Mouse (Mus musculus) forebrain, embryonic 15.5 days (tissue): ENCODE measurements around the gene Pafah1b2. TPM values are rescaled to one million over a fixed set of nuclear protein-coding genes. Genes with fewer than 3 reads are reported as not detected.

Source experiments
- ATAC-seq: fragments of 200-750 bp; cut with Nextera tagmentation; replicated peaks from 2 replicates; pipeline ENCODE4 v1.8.0; 2017; ENCODE audit warnings: mild to moderate bottlenecking, moderate TSS enrichment, moderate library complexity
- H3K27ac ChIP-seq: fragments of 300-500 bp; sonication (generic); replicated peaks from 2 replicates; pipeline ENCODE4 v1.5.1; 2015; ENCODE audit warnings: mild to moderate bottlenecking, inconsistent platforms
- H3K27me3 ChIP-seq: fragments of 300-500 bp; sonication (generic); 2 replicates; pipeline ENCODE4 v1.6.1; 2015; ENCODE audit warnings: inconsistent platforms
- H3K36me3 ChIP-seq: fragments of 300-500 bp; sonication (generic); 2 replicates; pipeline ENCODE4 v1.6.1; 2015; ENCODE audit warnings: mild to moderate bottlenecking, inconsistent platforms
- H3K4me1 ChIP-seq: fragments of 300-500 bp; sonication (generic); 2 replicates; pipeline ENCODE4 v1.6.1; 2015; ENCODE audit warnings: inconsistent platforms
- H3K4me2 ChIP-seq: fragments of 300-500 bp; sonication (generic); replicated peaks from 2 replicates; pipeline ENCODE4 v1.6.1; 2015; ENCODE audit warnings: mild to moderate bottlenecking, inconsistent platforms
- H3K4me3 ChIP-seq: fragments of 300-500 bp; sonication (generic); 2 replicates; pipeline ENCODE4 v1.5.1; 2015; ENCODE audit warnings: mild to moderate bottlenecking, inconsistent platforms
- H3K9ac ChIP-seq: fragments of 300-500 bp; sonication (generic); replicated peaks from 2 replicates; pipeline ENCODE4 v1.6.1; 2015; ENCODE audit warnings: mild to moderate bottlenecking, inconsistent platforms
- H3K9me3 ChIP-seq: fragments of 300-500 bp; sonication (generic); 2 replicates; pipeline ENCODE4 v1.6.1; 2016; ENCODE audit warnings: inconsistent platforms
- WGBS: fragments of 180-500 bp; shearing (Covaris S2); methylation state at CpG from one replicate; pipeline ENCODE4 v1.1.7; 2015; ENCODE audit warnings: mixed read lengths; 5-methylcytosine and 5-hydroxymethylcytosine counted together
- polyA plus RNA-seq: library from polyadenylated mRNA; unstranded; fragments of >200 nt; fragmentation: Nextera tagmentation; extraction: Ambion mirVana; gene quantifications from 2 replicates; pipeline ENCODE4 v1.2.1, GENCODE M21; 2015

Gene Pafah1b2
- polyA plus RNA-seq, 1 experiment from 2014 or later = 289 TPM

DNA sequence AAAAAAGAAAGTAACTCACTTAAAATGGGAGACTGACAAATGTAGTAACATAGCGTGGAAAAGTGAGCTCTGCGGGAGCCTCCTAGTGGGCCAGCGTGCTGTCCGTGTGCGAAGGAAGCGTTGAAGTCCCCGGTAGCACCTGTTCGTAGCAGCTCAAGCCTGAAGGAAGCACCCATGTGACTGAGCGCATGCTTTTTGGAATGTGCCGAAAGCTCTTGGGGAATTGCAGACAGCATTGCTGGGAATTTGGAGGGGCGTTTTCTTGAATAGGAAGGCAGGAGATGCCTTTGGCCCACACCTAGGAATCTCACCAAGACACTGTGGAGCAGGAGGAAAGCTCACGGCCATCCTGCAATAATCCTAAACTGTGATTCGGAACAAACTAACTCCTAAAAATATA is 26.3 kb upstream of the Pafah1b2 start:
- Histone ChIP-seq H3K4me1 (no peaks in the 10 kb centered on the region), H3K27me3 (no peaks in the 10 kb centered on the region), H3K4me3 (no peak overlapping the region), H3K9me3 (no peaks in the 10 kb centered on the region), H3K36me3 (no peaks in the 10 kb centered on the region), H3K4me2 (no peak overlapping the region), H3K27ac (no peak overlapping the region), H3K9ac (no peak overlapping the region)
- no peak for ATAC-seq
- 95% methylated on average over 13 of the region's 13 CpGs for WGBS

GRCm38 (mm10) chr9:46036881-46037280 is 24.4 kb upstream of the Pafah1b2 start:
- no peak for ATAC-seq

GRCm38 (mm10) chr9:46035290-46035871 is 22.9 kb upstream of the Pafah1b2 start:
- Histone ChIP-seq H3K4me1 (peaks cover 5% of the 10 kb centered on the region), H3K9ac (no peak overlapping the region), H3K9me3 (no peaks in the 10 kb centered on the region), H3K4me3 (no peak overlapping the region), H3K4me2 (no peak overlapping the region), H3K27me3 (no peaks in the 10 kb centered on the region), H3K27ac (no peak overlapping the region), H3K36me3 (no peaks in the 10 kb centered on the region)
- ATAC-seq = no peak
- 64% methylated on average over 9 of the region's 9 CpGs for WGBS

More at GRCm38 (mm10) chr9:46036881-46037280, 24.4 kb upstream of the Pafah1b2 start:
- no peaks in the 10 kb centered on the region for H3K36me3 ChIP-seq
- peaks cover 4% of the 10 kb centered on the region for H3K4me1 ChIP-seq
- no peak overlapping the region for H3K9ac ChIP-seq
- H3K27ac ChIP-seq = no peak overlapping the region
- H3K27me3 ChIP-seq = no peaks in the 10 kb centered on the region
- H3K4me2 ChIP-seq = no peak overlapping the region
- no peaks in the 10 kb centered on the region for H3K9me3 ChIP-seq
- 85% methylated on average over 8 of the region's 8 CpGs for WGBS
- H3K4me3 ChIP-seq = no peak overlapping the region

DNA sequence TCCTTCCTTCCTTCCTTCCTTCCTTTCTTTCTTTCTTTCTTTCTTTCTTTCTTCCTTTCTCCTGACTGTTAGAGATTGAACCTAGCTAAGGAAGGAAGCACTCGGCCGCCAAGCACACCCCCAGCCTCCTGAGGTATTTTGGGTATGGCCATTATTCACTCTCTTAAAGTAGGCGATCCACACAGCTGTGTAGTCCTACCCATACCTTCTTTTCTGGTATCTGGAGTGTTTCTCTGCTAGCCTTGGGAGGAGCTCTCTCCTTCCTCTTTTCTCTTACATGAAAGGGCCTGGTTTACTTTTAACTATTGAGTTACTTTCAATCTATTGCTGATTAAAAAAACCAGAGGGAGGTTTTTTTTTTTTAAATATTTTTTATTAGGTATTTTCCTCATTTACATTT is 21.4 kb upstream of the Pafah1b2 start:
- Histone ChIP-seq H3K4me1 (peaks cover 5% of the 10 kb centered on the region), H3K4me2 (no peak overlapping the region), H3K9me3 (no peaks in the 10 kb centered on the region), H3K4me3 (no peak overlapping the region), H3K27ac (no peak overlapping the region), H3K27me3 (no peaks in the 10 kb centered on the region), H3K36me3 (no peaks in the 10 kb centered on the region), H3K9ac (no peak overlapping the region)
- ATAC-seq = no peak
- 84% methylated on average over 3 of the region's 3 CpGs for WGBS

DNA sequence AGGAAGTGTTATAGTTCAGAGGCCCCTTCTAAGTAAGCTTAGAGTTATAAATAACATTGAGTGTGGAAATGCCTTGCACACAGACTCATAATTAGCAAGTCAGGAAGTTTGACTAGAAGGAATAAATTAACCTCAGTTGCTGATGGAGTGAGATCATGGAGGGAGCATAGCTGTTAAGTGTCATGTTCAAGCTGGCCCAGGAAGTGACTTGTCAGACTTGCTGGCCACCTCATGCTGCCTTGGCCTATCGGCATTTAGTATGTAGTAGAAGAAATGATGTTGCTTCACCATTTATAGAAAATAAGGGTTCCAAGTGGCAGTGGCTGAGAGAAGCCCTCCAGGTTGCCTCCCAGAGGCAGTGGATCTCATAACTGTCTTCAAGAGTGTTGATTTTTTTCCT is 20.6 kb upstream of the Pafah1b2 start:
- ATAC-seq = no peak
- H3K9ac ChIP-seq = no peak overlapping the region
- H3K4me1 ChIP-seq = peaks cover 8% of the 10 kb centered on the region
- no peak overlapping the region for H3K4me2 ChIP-seq
- H3K27ac ChIP-seq = no peak overlapping the region
- H3K27me3 ChIP-seq = no peaks in the 10 kb centered on the region
- H3K36me3 ChIP-seq = no peaks in the 10 kb centered on the region
- no peak overlapping the region for H3K4me3 ChIP-seq
- WGBS = 100% methylated on average over 1 of the region's 1 CpGs
- no peaks in the 10 kb centered on the region for H3K9me3 ChIP-seq

GRCm38 (mm10) chr9:46032190-46032589 is 19.7 kb upstream of the Pafah1b2 start:
- no peak overlapping the region for H3K9ac ChIP-seq
- WGBS = 42% methylated on average over 6 of the region's 6 CpGs
- H3K27me3 ChIP-seq = no peaks in the 10 kb centered on the region
- H3K27ac ChIP-seq = no peak overlapping the region
- H3K4me3 ChIP-seq = no peak overlapping the region
- no peak overlapping the region for H3K4me2 ChIP-seq
- H3K36me3 ChIP-seq = no peaks in the 10 kb centered on the region
- no peak for ATAC-seq
- no peaks in the 10 kb centered on the region for H3K9me3 ChIP-seq
- H3K4me1 ChIP-seq = peaks cover 12% of the 10 kb centered on the region

DNA sequence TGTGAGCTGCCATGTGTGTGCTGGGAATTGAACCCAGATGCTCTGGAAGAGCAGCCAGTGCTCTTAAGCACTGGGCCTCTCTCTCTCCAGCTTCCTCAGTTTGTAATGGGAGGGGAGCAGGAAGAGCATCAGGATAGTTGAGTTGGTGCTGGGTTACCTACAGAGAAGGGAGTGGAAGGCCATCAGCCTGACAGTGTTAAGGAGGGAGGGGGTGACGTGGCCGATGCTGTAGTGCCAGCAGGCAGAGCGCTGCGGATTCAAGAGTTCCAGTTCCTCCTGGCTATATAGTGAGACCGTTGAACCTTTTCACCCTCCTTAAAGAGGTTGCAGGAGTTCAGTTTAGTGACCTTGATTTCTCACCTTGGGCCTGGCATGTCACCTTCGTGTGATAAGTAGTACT is 18.5 kb upstream of the Pafah1b2 start:
- WGBS = 90% methylated on average over 6 of the region's 6 CpGs
- Histone ChIP-seq H3K4me3 (no peak overlapping the region), H3K36me3 (no peaks in the 10 kb centered on the region), H3K4me1 (peaks cover 18% of the 10 kb centered on the region), H3K27ac (no peak overlapping the region), H3K9me3 (no peaks in the 10 kb centered on the region), H3K27me3 (no peaks in the 10 kb centered on the region), H3K4me2 (no peak overlapping the region), H3K9ac (no peak overlapping the region)
- no peak for ATAC-seq

DNA sequence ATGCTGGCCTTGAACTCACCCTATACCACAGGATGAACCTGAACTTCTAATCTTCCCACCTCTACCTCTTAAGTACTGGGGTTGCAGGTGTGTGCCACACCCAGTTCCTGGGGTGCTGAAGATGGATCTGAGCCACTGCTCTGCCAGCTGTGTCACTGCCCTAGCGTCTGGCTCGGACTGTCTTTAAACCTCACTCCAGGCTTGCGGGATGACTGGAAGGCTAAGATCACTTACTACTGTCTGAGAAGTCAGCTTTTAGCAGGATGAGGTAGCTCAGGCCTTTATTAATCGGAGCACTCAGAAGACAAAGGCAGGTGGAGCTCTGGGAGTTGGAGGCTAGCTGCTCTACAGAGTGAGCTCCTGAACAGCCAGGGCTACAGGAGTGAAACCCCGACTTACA is 17.7 kb upstream of the Pafah1b2 start:
- H3K4me3 ChIP-seq = no peak overlapping the region
- 85% methylated on average over 5 of the region's 5 CpGs for WGBS

DNA sequence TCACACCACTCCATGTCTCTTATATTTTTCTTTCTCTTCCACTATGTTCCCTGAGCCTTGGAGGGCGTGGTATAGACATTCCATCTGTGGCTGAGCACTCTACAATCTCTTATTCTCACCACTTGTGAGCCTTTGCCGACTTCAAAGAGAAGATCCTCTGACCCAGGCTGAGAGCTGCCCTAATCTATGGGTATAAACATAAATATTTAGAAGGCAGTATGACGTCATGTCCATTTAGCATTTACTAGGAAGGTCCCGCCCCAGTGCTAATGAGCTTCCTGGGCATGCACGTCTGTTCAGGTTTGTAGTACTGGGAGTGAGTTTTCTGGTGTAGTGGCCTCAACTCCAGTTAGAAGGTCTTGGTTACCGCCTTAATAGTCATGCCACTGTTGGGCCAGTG is 17.0 kb upstream of the Pafah1b2 start:
- Histone ChIP-seq H3K4me3 (no peak overlapping the region), H3K9me3 (no peaks in the 10 kb centered on the region), H3K36me3 (no peaks in the 10 kb centered on the region), H3K27me3 (no peaks in the 10 kb centered on the region), H3K4me1 (peaks cover 19% of the 10 kb centered on the region), H3K9ac (no peak overlapping the region), H3K4me2 (no peak overlapping the region), H3K27ac (no peak overlapping the region)
- ATAC-seq = no peak
- 65% methylated on average over 6 of the region's 6 CpGs for WGBS

More for the DNA sequence above, 17.7 kb upstream of the Pafah1b2 start:
- H3K27ac ChIP-seq = no peak overlapping the region
- H3K9me3 ChIP-seq = no peaks in the 10 kb centered on the region
- no peak for ATAC-seq
- H3K9ac ChIP-seq = no peak overlapping the region
- H3K4me1 ChIP-seq = peaks cover 19% of the 10 kb centered on the region
- H3K36me3 ChIP-seq = no peaks in the 10 kb centered on the region
- no peak overlapping the region for H3K4me2 ChIP-seq
- H3K27me3 ChIP-seq = no peaks in the 10 kb centered on the region

- Histone ChIP-seq H3K9me3 (no peaks in the 10 kb centered on the region), H3K4me2 (no peak overlapping the region), H3K36me3 (no peaks in the 10 kb centered on the region), H3K27ac (no peak overlapping the region), H3K9ac (no peak overlapping the region; the same call in 1 of the 2 replicates), H3K27me3 (no peaks in the 10 kb centered on the region), H3K4me1 (peaks cover 19% of the 10 kb centered on the region), H3K4me3 (no peak overlapping the region)
- no peak for ATAC-seq
- 23% methylated on average over 8 of the region's 8 CpGs for WGBS
These were observed 15.5 kb upstream of the Pafah1b2 start for GRCm38 (mm10) chr9:46027994-46028393.

- H3K27ac ChIP-seq = no peak overlapping the region
- ATAC-seq = no peak
- no peaks in the 10 kb centered on the region for H3K27me3 ChIP-seq
- 77% methylated on average over 9 of the region's 9 CpGs for WGBS
- no peak overlapping the region for H3K4me2 ChIP-seq
- no peaks in the 10 kb centered on the region for H3K36me3 ChIP-seq
- peaks cover 14% of the 10 kb centered on the region; the same call in 1 of the 2 replicates for H3K4me1 ChIP-seq
- H3K4me3 ChIP-seq = no peak overlapping the region
- H3K9me3 ChIP-seq = no peaks in the 10 kb centered on the region
- no peak overlapping the region for H3K9ac ChIP-seq
These were observed 13.8 kb upstream of the Pafah1b2 start for GRCm38 (mm10) chr9:46026058-46026849.

- no peak overlapping the region for H3K4me2 ChIP-seq
- WGBS = 90% methylated on average over 11 of the region's 11 CpGs
- no peaks in the 10 kb centered on the region for H3K36me3 ChIP-seq
- H3K4me3 ChIP-seq = no peak overlapping the region
- peaks cover 14% of the 10 kb centered on the region; the same call in 1 of the 2 replicates for H3K4me1 ChIP-seq
- H3K27me3 ChIP-seq = no peaks in the 10 kb centered on the region
- no peaks in the 10 kb centered on the region for H3K9me3 ChIP-seq
- no peak for ATAC-seq
- H3K27ac ChIP-seq = no peak overlapping the region
- H3K9ac ChIP-seq = no peak overlapping the region
These were observed 11.1 kb upstream of the Pafah1b2 start for GRCm38 (mm10) chr9:46023591-46023990.
